Mouse (Mus musculus) neural tube, embryonic 11.5 days (tissue): ENCODE results near the gene Impg1. TPM values are rescaled to one million over a fixed set of nuclear protein-coding genes. Genes with fewer than 3 reads are reported as not detected.

Source experiments
- ATAC-seq: fragments of 200-750 bp; cut with Nextera tagmentation; 2 replicates; pipeline ENCODE4 v1.8.0; 2017; ENCODE audit warnings: moderate number of reproducible peaks, mild to moderate bottlenecking, moderate TSS enrichment, moderate library complexity; ENCODE audit not compliant: insufficient read depth, low FRiP score, low TSS enrichment
- DNase-seq: peaks from one replicate; pipeline ENCODE4 v3.0.0-alpha.2; 2015; ENCODE audit warnings: low spot score
- H3K27ac ChIP-seq: fragments of 300-500 bp; sonication (generic); 2 replicates; pipeline ENCODE4 v1.5.1; 2014; ENCODE audit warnings: low read depth, mild to moderate bottlenecking, low read length
- H3K27me3 ChIP-seq: fragments of 300-500 bp; sonication (generic); 2 replicates; pipeline ENCODE4 v1.6.1; 2014; ENCODE audit warnings: mild to moderate bottlenecking, low read length, mixed read lengths; ENCODE audit not compliant: control insufficient read depth, insufficient read depth
- H3K36me3 ChIP-seq: fragments of 300-500 bp; sonication (generic); 2 replicates; pipeline ENCODE4 v1.6.1; 2014; ENCODE audit warnings: mild to moderate bottlenecking, low read length, moderate library complexity, mixed read lengths; ENCODE audit not compliant: control insufficient read depth, insufficient read depth
- H3K4me1 ChIP-seq: fragments of 300-500 bp; sonication (generic); 2 replicates; pipeline ENCODE4 v1.6.1; 2014; ENCODE audit warnings: low read length, mixed read lengths; ENCODE audit not compliant: control insufficient read depth, insufficient read depth
- H3K4me2 ChIP-seq: fragments of 300-500 bp; sonication (generic); 2 replicates; pipeline ENCODE4 v1.6.1; 2014; ENCODE audit warnings: low read depth, mild to moderate bottlenecking, moderate library complexity
- H3K4me3 ChIP-seq: fragments of 300-500 bp; sonication (generic); 2 replicates; pipeline ENCODE4 v1.5.1; 2014; ENCODE audit warnings: low read depth, low read length
- H3K9ac ChIP-seq: fragments of 300-500 bp; sonication (generic); 2 replicates; pipeline ENCODE4 v1.6.1; 2014; ENCODE audit warnings: mild to moderate bottlenecking, low read length
- H3K9me3 ChIP-seq: fragments of 300-500 bp; sonication (generic); 2 replicates; pipeline ENCODE4 v1.6.1; 2016; ENCODE audit warnings: low read length; ENCODE audit not compliant: control insufficient read depth
- WGBS: fragments of 180-500 bp; shearing (Covaris S2); extraction: QIAGEN DNeasy Blood & Tissue Kit; methylation state at CpG from one replicate; pipeline ENCODE4 v1.1.7; 2014; 5-methylcytosine and 5-hydroxymethylcytosine counted together
- polyA plus RNA-seq: library from polyadenylated mRNA; unstranded; fragments of >200 nt; fragmentation: Nextera tagmentation; extraction: Ambion mirVana; gene quantifications from 2 replicates; pipeline ENCODE4 v1.2.1, GENCODE M21; 2014

Gene Impg1
- polyA plus RNA-seq, 1 experiment from 2014 or later, result not detected

GRCm38 (mm10) chr9:80367520-80368204 lies 97.6 kb downstream of the Impg1 start:
- ATAC-seq, result no peak
- 82% methylated on average over 2 of the region's 2 CpGs for WGBS
- Histone ChIP-seq H3K4me2 (no peak overlapping the region), H3K9ac (no peak overlapping the region), H3K27ac (no peak overlapping the region), H3K27me3 (no peaks in the 10 kb centered on the region), H3K4me3 (no peak overlapping the region), H3K36me3 (no peaks in the 10 kb centered on the region), H3K4me1 (no peaks in the 10 kb centered on the region), H3K9me3 (no peaks in the 10 kb centered on the region)
- DNase-seq, result no peak

GRCm38 (mm10) chr9:80360063-80360462 lies 105.2 kb downstream of the Impg1 start:
- Histone ChIP-seq H3K9me3 (no peaks in the 10 kb centered on the region), H3K36me3 (no peaks in the 10 kb centered on the region), H3K4me1 (no peaks in the 10 kb centered on the region), H3K4me3 (no peak overlapping the region), H3K27ac (no peak overlapping the region), H3K27me3 (no peaks in the 10 kb centered on the region), H3K9ac (no peak overlapping the region), H3K4me2 (no peak overlapping the region)
- ATAC-seq, result no peak
- DNase-seq, result no peak

- Histone ChIP-seq H3K36me3 (no peaks in the 10 kb centered on the region), H3K9ac (no peak overlapping the region), H3K9me3 (no peaks in the 10 kb centered on the region), H3K4me1 (no peaks in the 10 kb centered on the region), H3K4me2 (no peak overlapping the region), H3K27me3 (no peaks in the 10 kb centered on the region), H3K4me3 (no peak overlapping the region), H3K27ac (no peak overlapping the region)
- WGBS, result 37% methylated on average over 20 of the region's 20 CpGs
- peak; percentile 56 for ATAC-seq
- peak; percentile 45 for DNase-seq
These were observed 113.5 kb downstream of the Impg1 start for GRCm38 (mm10) chr9:80351678-80352331.

GRCm38 (mm10) chr9:80351295-80351677 lies 114.0 kb downstream of the Impg1 start:
- Histone ChIP-seq H3K4me2 (no peak overlapping the region), H3K9me3 (no peaks in the 10 kb centered on the region), H3K27me3 (no peaks in the 10 kb centered on the region), H3K9ac (no peak overlapping the region), H3K4me1 (no peaks in the 10 kb centered on the region), H3K36me3 (no peaks in the 10 kb centered on the region), H3K4me3 (no peak overlapping the region), H3K27ac (no peak overlapping the region)
- DNase-seq (no peak), ATAC-seq (no peak)
- WGBS, result 76% methylated on average over 7 of the region's 7 CpGs

GRCm38 (mm10) chr9:80344451-80345000 lies 120.8 kb downstream of the Impg1 start:
- H3K36me3 ChIP-seq, result no peaks in the 10 kb centered on the region
- H3K27ac ChIP-seq, result no peak overlapping the region
- H3K27me3 ChIP-seq, result no peaks in the 10 kb centered on the region
- no peak overlapping the region for H3K4me2 ChIP-seq
- 94% methylated on average over 6 of the region's 6 CpGs for WGBS
- no peaks in the 10 kb centered on the region for H3K9me3 ChIP-seq
- no peaks in the 10 kb centered on the region for H3K4me1 ChIP-seq
- no peak overlapping the region for H3K9ac ChIP-seq
- ATAC-seq (no peak), DNase-seq (no peak)
- H3K4me3 ChIP-seq, result no peak overlapping the region

GRCm38 (mm10) chr9:80342520-80342919 lies 122.8 kb downstream of the Impg1 start:
- no peak overlapping the region for H3K4me2 ChIP-seq
- H3K9ac ChIP-seq, result no peak overlapping the region
- no peaks in the 10 kb centered on the region for H3K4me1 ChIP-seq
- no peaks in the 10 kb centered on the region for H3K36me3 ChIP-seq
- no peaks in the 10 kb centered on the region for H3K9me3 ChIP-seq
- DNase-seq (no peak), ATAC-seq (no peak)
- H3K27ac ChIP-seq, result no peak overlapping the region
- WGBS, result 81% methylated on average over 6 of the region's 6 CpGs
- H3K4me3 ChIP-seq, result no peak overlapping the region
- no peaks in the 10 kb centered on the region for H3K27me3 ChIP-seq

- H3K27me3 ChIP-seq, result no peaks in the 10 kb centered on the region
- no peak overlapping the region for H3K9ac ChIP-seq
- ATAC-seq (no peak), DNase-seq (no peak)
- no peaks in the 10 kb centered on the region for H3K36me3 ChIP-seq
- no peak overlapping the region for H3K4me3 ChIP-seq
- no peak overlapping the region for H3K27ac ChIP-seq
- no peak overlapping the region for H3K4me2 ChIP-seq
- H3K9me3 ChIP-seq, result no peaks in the 10 kb centered on the region
- H3K4me1 ChIP-seq, result no peaks in the 10 kb centered on the region
- 98% methylated on average over 16 of the region's 16 CpGs for WGBS
These were observed 123.5 kb downstream of the Impg1 start for GRCm38 (mm10) chr9:80341756-80342155.

GRCm38 (mm10) chr9:80340927-80341326 lies 124.4 kb downstream of the Impg1 start:
- ATAC-seq (no peak), DNase-seq (no peak)
- H3K27ac ChIP-seq, result no peak overlapping the region
- no peak overlapping the region for H3K4me2 ChIP-seq
- no peaks in the 10 kb centered on the region for H3K9me3 ChIP-seq
- no peaks in the 10 kb centered on the region for H3K36me3 ChIP-seq
- 79% methylated on average over 1 of the region's 1 CpGs for WGBS
- no peaks in the 10 kb centered on the region for H3K4me1 ChIP-seq
- no peak overlapping the region for H3K9ac ChIP-seq
- no peaks in the 10 kb centered on the region for H3K27me3 ChIP-seq
- no peak overlapping the region for H3K4me3 ChIP-seq

GRCm38 (mm10) chr9:80338026-80338425 lies 127.3 kb downstream of the Impg1 start:
- Histone ChIP-seq H3K27ac (no peak overlapping the region), H3K9ac (no peak overlapping the region), H3K4me3 (no peak overlapping the region), H3K4me2 (no peak overlapping the region), H3K9me3 (no peaks in the 10 kb centered on the region), H3K27me3 (no peaks in the 10 kb centered on the region), H3K36me3 (no peaks in the 10 kb centered on the region), H3K4me1 (no peaks in the 10 kb centered on the region)
- ATAC-seq, result no peak
- no peak for DNase-seq
- whole genome bisulfite sequencing, result 91% methylated on average over 6 of the region's 6 CpGs
